Mouse (Mus musculus) activated CD4-positive, CD25-positive, alpha-beta regulatory T cell, adult 4 months (primary cell): ENCODE data around the gene Hexim1. TPM values are rescaled to one million over a fixed set of nuclear protein-coding genes. Genes with fewer than 3 reads are reported as not detected.

Source experiments
- ATAC-seq: one replicate; pipeline ENCODE4 v1.8.0; 2017
- polyA plus RNA-seq, 2 experiments: library from polyadenylated mRNA; unstranded; fragments of 100-300 nt; shearing (Covaris generic); gene quantifications; one replicate each; pipeline ENCODE4 v1.2.1; 2017

Gene Hexim1
- polyA plus RNA-seq, 2 experiments from 2014 or later: 3.4 TPM

GRCm38 (mm10) chr11:103098531-103099190, 17.4 kb upstream of the Hexim1 start:
- no peak for ATAC-seq

GRCm38 (mm10) chr11:103099352-103099940, 16.6 kb upstream of the Hexim1 start:
- no peak for ATAC-seq

- ATAC-seq: no peak
These were observed 15.7 kb upstream of the Hexim1 start for GRCm38 (mm10) chr11:103100361-103100760.

GRCm38 (mm10) chr11:103101481-103101865, 14.6 kb upstream of the Hexim1 start, which contains the start of the genes Plcd3 and Acbd4:
Plcd3 (minus strand) TSS chr11:103101658.
Acbd4 (plus strand) TSS chr11:103101682.
- no peak for ATAC-seq

GRCm38 (mm10) chr11:103101866-103102501, 14.0 kb upstream of the Hexim1 start:
- no peak for ATAC-seq

- peak; percentile 98 for ATAC-seq
These were observed 13.2 kb upstream of the Hexim1 start for GRCm38 (mm10) chr11:103102725-103103349.

GRCm38 (mm10) chr11:103103621-103104020, 12.4 kb upstream of the Hexim1 start:
- no peak for ATAC-seq

GRCm38 (mm10) chr11:103104469-103104868, 11.6 kb upstream of the Hexim1 start:
- no peak for ATAC-seq

GRCm38 (mm10) chr11:103105180-103105725, 10.8 kb upstream of the Hexim1 start:
- no peak for ATAC-seq

- ATAC-seq: no peak
These were observed 10.2 kb upstream of the Hexim1 start for GRCm38 (mm10) chr11:103105810-103106209.

- no peak for ATAC-seq
These were observed 9.6 kb upstream of the Hexim1 start for GRCm38 (mm10) chr11:103106386-103106785.

GRCm38 (mm10) chr11:103111301-103111700, 4.7 kb upstream of the Hexim1 start:
- no peak for ATAC-seq

GRCm38 (mm10) chr11:103111881-103112551, 4.0 kb upstream of the Hexim1 start:
- ATAC-seq: no peak

- no peak for ATAC-seq
These were observed 3.5 kb upstream of the Hexim1 start for GRCm38 (mm10) chr11:103112552-103112912.

- ATAC-seq: no peak
These were observed 3.0 kb upstream of the Hexim1 start for GRCm38 (mm10) chr11:103113005-103113404.

- no peak for ATAC-seq
These were observed 2.3 kb upstream of the Hexim1 start for GRCm38 (mm10) chr11:103113771-103114170.

GRCm38 (mm10) chr11:103114270-103114943, 1.6 kb upstream of the Hexim1 start:
- ATAC-seq: no peak

- ATAC-seq: peak; percentile 36
These were observed 646 bp upstream of the Hexim1 start for GRCm38 (mm10) chr11:103115163-103116007.

- no peak for ATAC-seq
These were observed 1.0 kb downstream of the Hexim1 start for GRCm38 (mm10) chr11:103116959-103117590.

GRCm38 (mm10) chr11:103117591-103118009, 1.6 kb downstream of the Hexim1 start:
- no peak for ATAC-seq
